Mouse (Mus musculus) neural tube, embryonic 14.5 days (tissue): ENCODE measurements at regions not wholly inside any gene's neighbourhood (a gene's known extent, or its start where the extent isn't known, plus 50 kb on each side); places are given as distances from the start of the nearest gene placed in this dataset.
A peak's percentile ranks its signal among the peaks of the same experiment; 100 is the strongest.

Experiments
- ATAC-seq: fragments of 200-750 bp; cut with Nextera tagmentation; 2 replicates; pipeline ENCODE4 v1.8.0; 2017; ENCODE audit warnings: low read depth, mild to moderate bottlenecking, moderate TSS enrichment, moderate library complexity
- H3K27ac ChIP-seq: fragments of 300-500 bp; sonication (generic); 2 replicates; pipeline ENCODE4 v1.5.1; 2014; ENCODE audit warnings: low read depth, mild to moderate bottlenecking, control low read depth, low read length, moderate library complexity, mixed read lengths
- H3K27me3 ChIP-seq: fragments of 300-500 bp; sonication (generic); 2 replicates; pipeline ENCODE4 v1.6.1; 2014; ENCODE audit warnings: low read length; ENCODE audit not compliant: control insufficient read depth, insufficient read depth
- H3K36me3 ChIP-seq: fragments of 300-500 bp; sonication (generic); 2 replicates; pipeline ENCODE4 v1.6.1; 2014; ENCODE audit warnings: low read length, mixed read lengths; ENCODE audit not compliant: control insufficient read depth, insufficient read depth
- H3K4me1 ChIP-seq: fragments of 300-500 bp; sonication (generic); 2 replicates; pipeline ENCODE4 v1.6.1; 2014; ENCODE audit warnings: low read length; ENCODE audit not compliant: control insufficient read depth, insufficient read depth
- H3K4me2 ChIP-seq: fragments of 300-500 bp; sonication (generic); 2 replicates; pipeline ENCODE4 v1.6.1; 2014; ENCODE audit warnings: mild to moderate bottlenecking, low read depth, low read length, control low read depth
- H3K4me3 ChIP-seq: fragments of 300-500 bp; sonication (generic); 2 replicates; pipeline ENCODE4 v1.5.1; 2014; ENCODE audit warnings: low read depth, low read length, control low read depth, mixed read lengths
- H3K9ac ChIP-seq: fragments of 300-500 bp; sonication (generic); replicated peaks from 2 replicates; pipeline ENCODE4 v1.6.1; 2014; ENCODE audit warnings: low read depth, mild to moderate bottlenecking, control low read depth, low read length, mixed read lengths
- H3K9me3 ChIP-seq: fragments of 300-500 bp; sonication (generic); 2 replicates; pipeline ENCODE4 v1.6.1; 2016; ENCODE audit warnings: low read length; ENCODE audit not compliant: control insufficient read depth
- WGBS: fragments of 180-500 bp; shearing (Covaris S2); extraction: QIAGEN DNeasy Blood & Tissue Kit; methylation state at CpG from one replicate; pipeline ENCODE4 v1.1.7; 2014; 5-methylcytosine and 5-hydroxymethylcytosine counted together

DNA sequence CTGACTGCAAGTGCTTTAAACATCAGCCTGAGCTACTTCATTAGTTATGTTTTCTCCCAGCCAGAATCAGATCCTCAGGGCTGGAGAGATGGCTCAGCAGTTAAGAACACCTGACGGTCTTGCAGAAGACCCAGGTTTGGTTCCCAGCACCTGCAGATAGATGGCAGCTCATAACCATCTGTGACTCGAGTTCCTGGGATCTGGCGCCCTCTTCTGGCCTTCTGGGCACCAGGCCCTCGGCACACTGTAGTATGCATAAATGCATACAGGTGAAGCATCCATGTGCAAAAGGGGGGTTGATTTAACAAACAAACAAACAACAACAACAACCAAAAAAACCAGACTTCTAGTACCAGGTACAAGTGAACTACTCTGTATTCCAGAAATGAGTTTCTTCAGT lies 297.7 kb upstream of the Tgfbr2 start:
- H3K4me3 ChIP-seq: no peak overlapping the region
- H3K36me3 ChIP-seq: no peaks in the 10 kb centered on the region
- 81% methylated on average over 4 of the region's 4 CpGs for WGBS
- H3K27me3 ChIP-seq: no peaks in the 10 kb centered on the region
- H3K27ac ChIP-seq: no peak overlapping the region
- no peak overlapping the region for H3K4me2 ChIP-seq
- H3K9me3 ChIP-seq: no peaks in the 10 kb centered on the region
- no peak overlapping the region for H3K9ac ChIP-seq
- ATAC-seq: no peak
- H3K4me1 ChIP-seq: peaks cover 5% of the 10 kb centered on the region; the same call in 1 of the 2 replicates

DNA sequence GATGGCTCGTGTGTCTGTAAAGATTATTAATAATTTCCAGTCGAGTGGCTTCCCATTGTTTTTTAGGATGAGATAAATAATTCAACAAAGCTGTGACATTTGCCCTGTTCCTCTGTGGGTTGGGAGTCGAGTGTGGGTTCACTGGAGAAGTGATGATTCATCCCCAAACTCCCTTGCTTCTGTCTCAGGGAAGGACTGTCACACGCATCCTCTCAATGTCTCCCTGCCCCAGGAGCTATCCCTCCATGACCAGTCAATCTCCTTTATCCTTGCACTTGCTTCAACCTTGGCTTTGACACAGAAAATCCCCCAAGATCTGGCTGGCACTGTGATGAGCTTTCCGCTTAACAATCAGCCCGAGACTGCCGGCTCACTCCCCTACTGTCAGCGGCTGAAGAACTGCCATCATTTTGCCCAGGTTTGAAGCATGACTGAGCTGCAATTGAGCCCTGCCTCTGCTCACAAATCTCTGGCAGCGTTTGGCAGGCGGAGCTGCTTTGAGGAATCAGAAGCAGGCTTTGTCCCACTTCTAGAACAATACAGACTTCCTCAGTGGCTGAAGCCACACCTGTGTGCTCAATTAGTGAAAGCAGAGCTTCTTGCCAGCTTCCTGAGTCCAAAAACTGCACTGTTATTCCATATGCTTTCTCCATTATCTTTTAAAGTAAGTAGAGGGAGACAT lies 293.6 kb upstream of the Tgfbr2 start:
- H3K27me3 ChIP-seq: no peaks in the 10 kb centered on the region
- ATAC-seq: peak; percentile 49; the same call in 1 of the 2 replicates
- no peak overlapping the region for H3K4me2 ChIP-seq
- H3K36me3 ChIP-seq: no peaks in the 10 kb centered on the region
- H3K4me3 ChIP-seq: no peak overlapping the region
- H3K4me1 ChIP-seq: peaks cover 5% of the 10 kb centered on the region; the same call in 1 of the 2 replicates
- peak overlapping the region; percentile 52 for H3K27ac ChIP-seq
- no peaks in the 10 kb centered on the region for H3K9me3 ChIP-seq
- 0 out of 2 replicates have a peak overlapping the region, but pooled peaks have one; percentile 7 for H3K9ac ChIP-seq
- 29% methylated on average over 10 of the region's 10 CpGs for WGBS

DNA sequence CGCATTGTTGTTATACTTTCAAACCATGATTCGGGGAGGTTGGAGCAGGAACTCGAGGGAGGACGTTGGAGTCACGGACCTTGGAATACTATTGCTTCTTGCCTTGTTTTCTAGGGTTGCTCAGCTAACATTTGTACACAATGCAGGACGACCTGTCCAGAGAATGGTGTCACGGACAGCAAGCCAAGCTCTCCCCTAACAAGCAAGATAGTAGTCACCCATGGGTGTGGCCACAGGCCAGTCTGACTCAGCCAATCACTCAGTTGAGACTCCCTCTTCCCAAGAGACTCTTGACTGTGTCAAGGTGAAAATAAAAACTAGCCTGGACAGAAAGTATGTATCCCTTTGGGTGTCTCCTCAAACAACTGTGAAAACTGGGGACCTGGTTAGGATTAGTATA lies 291.2 kb upstream of the Tgfbr2 start:
- Histone ChIP-seq H3K4me1 (peaks cover 5% of the 10 kb centered on the region; the same call in 1 of the 2 replicates), H3K9me3 (no peaks in the 10 kb centered on the region), H3K27me3 (no peaks in the 10 kb centered on the region), H3K27ac (no peak overlapping the region), H3K4me2 (no peak overlapping the region), H3K4me3 (no peak overlapping the region), H3K9ac (no peak overlapping the region), H3K36me3 (no peaks in the 10 kb centered on the region)
- no peak for ATAC-seq
- WGBS: 91% methylated on average over 7 of the region's 7 CpGs

DNA sequence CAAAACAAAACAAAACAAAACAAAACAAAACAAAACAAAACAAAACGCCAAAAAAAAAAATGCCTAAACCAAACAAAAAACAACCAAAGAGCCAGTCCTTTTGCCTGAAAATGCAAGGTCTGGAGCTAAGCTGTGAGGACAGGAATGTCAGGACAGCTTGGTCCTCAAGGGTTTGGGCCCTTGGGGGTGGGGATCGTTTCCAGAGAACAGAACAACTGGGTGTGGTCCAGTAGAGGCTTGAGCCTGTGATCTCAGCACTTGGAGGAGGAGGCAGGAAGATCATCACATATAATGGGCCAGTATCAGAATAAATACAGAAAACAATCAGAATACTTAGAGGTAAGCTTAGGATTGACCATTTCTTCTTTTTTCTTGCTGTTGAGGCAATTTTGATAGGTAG lies 289.5 kb upstream of the Tgfbr2 start:
- H3K4me1 ChIP-seq: peaks cover 5% of the 10 kb centered on the region; the same call in 1 of the 2 replicates
- H3K9me3 ChIP-seq: no peaks in the 10 kb centered on the region
- H3K4me3 ChIP-seq: no peak overlapping the region
- H3K27ac ChIP-seq: no peak overlapping the region
- no peak for ATAC-seq
- H3K4me2 ChIP-seq: no peak overlapping the region
- H3K9ac ChIP-seq: no peak overlapping the region
- H3K27me3 ChIP-seq: no peaks in the 10 kb centered on the region
- H3K36me3 ChIP-seq: no peaks in the 10 kb centered on the region
- 69% methylated on average over 2 of the region's 2 CpGs for WGBS

DNA sequence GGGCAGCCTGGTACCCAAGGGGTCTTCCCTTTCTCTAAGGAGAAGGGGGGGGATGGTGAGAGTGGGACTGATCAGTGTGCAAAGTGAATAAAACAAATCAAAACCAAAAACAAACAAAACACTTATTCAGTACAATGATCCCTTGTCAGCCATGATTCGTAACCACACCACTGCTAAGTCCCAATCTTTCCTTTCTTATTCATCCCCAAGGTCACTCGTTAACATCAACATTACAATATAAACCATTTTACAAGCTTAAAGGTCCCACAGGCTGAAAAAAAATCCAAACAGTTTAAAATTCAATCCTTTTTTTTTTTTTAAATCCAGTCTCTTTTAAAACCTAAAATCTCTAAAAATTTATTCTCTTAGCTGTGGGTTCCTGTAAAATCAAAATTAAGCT lies 287.1 kb upstream of the Tgfbr2 start:
- 75% methylated on average over 2 of the region's 2 CpGs for WGBS
- Histone ChIP-seq H3K9ac (no peak overlapping the region), H3K4me1 (no peaks in the 10 kb centered on the region), H3K9me3 (no peaks in the 10 kb centered on the region), H3K27me3 (no peaks in the 10 kb centered on the region), H3K4me2 (no peak overlapping the region), H3K36me3 (no peaks in the 10 kb centered on the region), H3K4me3 (no peak overlapping the region), H3K27ac (no peak overlapping the region)
- ATAC-seq: no peak

DNA sequence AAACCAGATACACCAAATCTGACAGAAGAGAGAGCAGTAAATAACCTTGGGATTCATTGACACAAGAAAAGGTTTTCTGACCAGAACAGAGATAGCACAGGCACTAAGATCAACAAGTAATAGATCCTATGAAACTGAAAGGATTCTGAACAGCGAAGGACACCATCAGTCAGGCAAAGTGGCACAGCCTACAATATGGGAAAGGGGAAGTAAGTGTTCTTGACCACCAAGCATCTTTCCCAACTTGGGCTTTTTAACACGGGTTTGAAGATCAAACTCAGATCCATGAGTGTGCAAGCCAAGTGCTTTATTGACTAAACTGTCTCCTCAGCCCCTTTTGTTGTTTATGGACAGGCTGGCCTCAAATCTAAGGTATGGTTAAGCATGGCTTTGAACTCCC lies 284.9 kb upstream of the Tgfbr2 start:
- 86% methylated on average over 2 of the region's 2 CpGs for WGBS
- Histone ChIP-seq H3K36me3 (no peaks in the 10 kb centered on the region), H3K4me3 (no peak overlapping the region), H3K4me1 (no peaks in the 10 kb centered on the region), H3K9ac (no peak overlapping the region), H3K9me3 (no peaks in the 10 kb centered on the region), H3K27ac (no peak overlapping the region), H3K4me2 (no peak overlapping the region), H3K27me3 (no peaks in the 10 kb centered on the region)
- no peak for ATAC-seq

DNA sequence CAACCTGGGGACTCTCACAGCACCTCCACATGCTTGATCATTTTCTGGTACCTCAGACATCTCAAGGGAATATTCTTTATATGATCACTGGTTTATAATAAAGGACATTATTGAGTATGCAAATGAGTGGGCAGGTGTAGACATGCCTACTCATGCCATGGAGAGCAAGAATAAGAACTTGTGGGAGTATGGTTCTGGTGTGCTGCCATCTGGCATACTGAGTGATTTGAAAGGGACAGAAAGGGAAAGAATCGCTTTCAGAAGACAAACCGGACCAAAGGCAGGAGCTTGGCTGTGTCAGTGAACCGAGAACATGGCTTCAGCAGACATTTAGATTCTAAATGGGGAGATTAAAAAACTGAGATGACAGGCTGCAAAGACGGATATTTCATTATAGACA lies 276.9 kb upstream of the Tgfbr2 start:
- no peak overlapping the region for H3K27ac ChIP-seq

DNA sequence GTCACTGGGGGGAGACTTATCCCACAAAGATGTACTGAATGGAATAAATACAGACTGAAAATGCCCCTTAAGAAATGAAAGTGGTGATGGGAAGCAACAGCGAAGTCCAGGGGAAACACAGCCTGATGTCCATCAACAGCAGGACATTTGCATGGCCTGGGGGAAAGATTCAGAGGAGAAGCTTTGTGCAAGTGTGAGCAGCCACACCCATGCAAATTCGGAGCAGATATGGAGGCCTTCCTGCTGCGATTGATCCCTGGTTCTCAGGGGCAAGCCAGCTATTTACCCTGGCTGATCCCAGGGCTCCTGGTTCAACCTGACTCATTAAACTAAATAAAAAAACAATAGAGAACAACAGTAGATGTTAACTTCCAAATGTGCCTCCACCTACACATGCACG lies 275.7 kb upstream of the Tgfbr2 start:
- Histone ChIP-seq H3K4me1 (no peaks in the 10 kb centered on the region), H3K4me3 (no peak overlapping the region), H3K27ac (no peak overlapping the region), H3K4me2 (no peak overlapping the region), H3K27me3 (no peaks in the 10 kb centered on the region), H3K36me3 (no peaks in the 10 kb centered on the region), H3K9me3 (no peaks in the 10 kb centered on the region), H3K9ac (no peak overlapping the region)
- WGBS: 96% methylated on average over 4 of the region's 4 CpGs
- ATAC-seq: no peak

More for the DNA sequence above, 276.9 kb upstream of the Tgfbr2 start:
- Histone ChIP-seq H3K9ac (no peak overlapping the region), H3K4me2 (no peak overlapping the region), H3K9me3 (no peaks in the 10 kb centered on the region), H3K4me3 (no peak overlapping the region), H3K27me3 (no peaks in the 10 kb centered on the region), H3K36me3 (no peaks in the 10 kb centered on the region), H3K4me1 (no peaks in the 10 kb centered on the region)
- ATAC-seq: no peak
- WGBS: 75% methylated on average over 4 of the region's 4 CpGs

DNA sequence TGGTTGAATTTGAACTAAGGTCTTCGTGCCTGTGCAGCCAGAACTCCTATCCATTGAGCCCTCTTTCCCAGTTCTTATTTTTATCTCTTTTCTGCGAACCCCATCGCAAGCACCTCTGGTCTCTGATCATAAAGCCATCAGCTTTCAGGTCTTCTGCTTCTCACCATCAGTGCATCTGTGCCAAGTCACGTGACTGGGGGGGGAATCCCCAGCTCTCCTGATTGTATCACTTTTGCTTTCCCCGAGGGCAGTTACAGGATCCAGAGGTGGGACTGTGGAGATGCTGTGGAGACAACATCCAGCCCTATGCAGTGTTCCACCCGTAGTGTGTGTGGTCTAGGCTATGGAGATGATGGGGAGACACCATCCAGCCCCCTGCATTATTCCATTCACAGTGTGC lies 272.6 kb upstream of the Tgfbr2 start:
- no peaks in the 10 kb centered on the region for H3K36me3 ChIP-seq
- H3K4me3 ChIP-seq: no peak overlapping the region
- no peaks in the 10 kb centered on the region for H3K9me3 ChIP-seq
- ATAC-seq: no peak
- no peaks in the 10 kb centered on the region for H3K4me1 ChIP-seq
- WGBS: 88% methylated on average over 6 of the region's 6 CpGs
- no peak overlapping the region for H3K27ac ChIP-seq
- H3K9ac ChIP-seq: no peak overlapping the region
- H3K27me3 ChIP-seq: no peaks in the 10 kb centered on the region
- H3K4me2 ChIP-seq: no peak overlapping the region
